Mouse (Mus musculus) embryonic facial prominence, embryonic 13.5 days (tissue): ENCODE results near the gene Trpv5. TPM values are rescaled to one million over a fixed set of nuclear protein-coding genes. Genes with fewer than 3 reads are reported as not detected.

Experiments used
- ATAC-seq: fragments of 200-750 bp; cut with Nextera tagmentation; 2 replicates; pipeline ENCODE4 v1.8.0; 2017; ENCODE audit warnings: low read depth; ENCODE audit not compliant: insufficient number of reproducible peaks, insufficient read depth, low FRiP score, low TSS enrichment
- H3K27ac ChIP-seq: fragments of 300-500 bp; sonication (generic); 2 replicates; pipeline ENCODE4 v1.5.1; 2015; ENCODE audit warnings: moderate library complexity, mild to moderate bottlenecking, inconsistent platforms
- H3K27me3 ChIP-seq: fragments of 300-500 bp; sonication (generic); 2 replicates; pipeline ENCODE4 v1.6.1; 2015; ENCODE audit warnings: mild to moderate bottlenecking, inconsistent platforms
- H3K36me3 ChIP-seq: fragments of 300-500 bp; sonication (generic); 2 replicates; pipeline ENCODE4 v1.6.1; 2015; ENCODE audit warnings: mild to moderate bottlenecking, inconsistent platforms
- H3K4me1 ChIP-seq: fragments of 300-500 bp; sonication (generic); 2 replicates; pipeline ENCODE4 v1.6.1; 2015; ENCODE audit warnings: inconsistent platforms
- H3K4me2 ChIP-seq: fragments of 300-500 bp; sonication (generic); 2 replicates; pipeline ENCODE4 v1.6.1; 2015; ENCODE audit warnings: moderate library complexity, mild to moderate bottlenecking, inconsistent platforms
- H3K4me3 ChIP-seq: fragments of 300-500 bp; sonication (generic); 2 replicates; pipeline ENCODE4 v1.5.1; 2015; ENCODE audit warnings: mild to moderate bottlenecking, inconsistent platforms
- H3K9ac ChIP-seq: fragments of 300-500 bp; sonication (generic); 2 replicates; pipeline ENCODE4 v1.6.1; 2015; ENCODE audit warnings: mild to moderate bottlenecking, inconsistent platforms
- H3K9me3 ChIP-seq: fragments of 300-500 bp; sonication (generic); 2 replicates; pipeline ENCODE4 v1.6.1; 2016; ENCODE audit warnings: inconsistent platforms
- WGBS: fragments of 180-500 bp; shearing (Covaris S2); methylation state at CpG from one replicate; pipeline ENCODE4 v1.1.7; 2015; ENCODE audit warnings: mixed read lengths; 5-methylcytosine and 5-hydroxymethylcytosine counted together
- polyA plus RNA-seq: library from polyadenylated mRNA; unstranded; fragments of >200 nt; fragmentation: Nextera tagmentation; extraction: Ambion mirVana; gene quantifications from 2 replicates; pipeline ENCODE4 v1.2.1, GENCODE M21; 2015

The Trpv5 gene
- polyA plus RNA-seq, 1 experiment from 2014 or later = not detected

GRCm38 (mm10) chr6:41684131-41684530, 3.6 kb upstream of the Trpv5 start, which contains the start of gene Llcfc1:
Gene Llcfc1 (plus strand): TSS chr6:41684431.
- H3K27ac ChIP-seq = no peak within 1 kb of the TSS
- WGBS = 94% methylated on average over 2 of the region's 2 CpGs
- H3K4me2 ChIP-seq = no peak within 1 kb of the TSS
- H3K9me3 ChIP-seq = no peaks in the 10 kb centered on the region
- no peaks in the 10 kb centered on the region for H3K27me3 ChIP-seq
- H3K4me3 ChIP-seq = no peak within 1 kb of the TSS
- H3K9ac ChIP-seq = no peak within 1 kb of the TSS
- ATAC-seq = no peak
- H3K36me3 ChIP-seq = no peaks in the 10 kb centered on the region
- H3K4me1 ChIP-seq = no peaks in the 10 kb centered on the region

DNA sequence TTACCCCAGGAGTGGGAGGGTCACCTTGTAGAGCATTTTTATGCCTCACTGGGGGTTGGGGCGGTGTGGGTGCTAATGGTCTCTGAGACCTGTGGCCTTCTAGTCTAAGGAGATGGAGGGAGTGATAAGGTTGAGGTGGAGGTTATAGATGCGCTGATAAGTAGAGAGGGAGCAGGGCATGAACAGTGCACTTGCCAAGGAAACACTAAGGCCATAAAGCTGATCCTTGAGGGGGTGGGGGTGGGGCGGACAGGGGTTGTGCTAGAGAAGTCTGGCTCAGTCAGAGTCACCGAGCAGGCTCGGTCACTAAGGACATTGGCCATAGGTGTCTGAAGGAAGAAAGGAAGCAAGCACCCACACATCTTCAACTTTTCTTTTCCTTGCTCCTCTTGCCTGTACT, 1.1 kb upstream of the Trpv5 start:
- no peaks in the 10 kb centered on the region for H3K27me3 ChIP-seq
- no peaks in the 10 kb centered on the region for H3K9me3 ChIP-seq
- H3K4me2 ChIP-seq = no peak overlapping the region
- no peak overlapping the region for H3K9ac ChIP-seq
- H3K36me3 ChIP-seq = no peaks in the 10 kb centered on the region
- H3K4me1 ChIP-seq = no peaks in the 10 kb centered on the region
- WGBS = 75% methylated on average over 5 of the region's 5 CpGs
- H3K27ac ChIP-seq = no peak overlapping the region
- H3K4me3 ChIP-seq = no peak overlapping the region
- no peak for ATAC-seq

GRCm38 (mm10) chr6:41676530-41676929, 4.0 kb downstream of the Trpv5 start:
- Histone ChIP-seq H3K27me3 (no peaks in the 10 kb centered on the region), H3K36me3 (no peaks in the 10 kb centered on the region), H3K9me3 (no peaks in the 10 kb centered on the region), H3K27ac (no peak overlapping the region), H3K4me1 (no peaks in the 10 kb centered on the region), H3K9ac (no peak overlapping the region), H3K4me2 (no peak overlapping the region), H3K4me3 (no peak overlapping the region)
- 92% methylated on average over 2 of the region's 2 CpGs for WGBS
- ATAC-seq = no peak

DNA sequence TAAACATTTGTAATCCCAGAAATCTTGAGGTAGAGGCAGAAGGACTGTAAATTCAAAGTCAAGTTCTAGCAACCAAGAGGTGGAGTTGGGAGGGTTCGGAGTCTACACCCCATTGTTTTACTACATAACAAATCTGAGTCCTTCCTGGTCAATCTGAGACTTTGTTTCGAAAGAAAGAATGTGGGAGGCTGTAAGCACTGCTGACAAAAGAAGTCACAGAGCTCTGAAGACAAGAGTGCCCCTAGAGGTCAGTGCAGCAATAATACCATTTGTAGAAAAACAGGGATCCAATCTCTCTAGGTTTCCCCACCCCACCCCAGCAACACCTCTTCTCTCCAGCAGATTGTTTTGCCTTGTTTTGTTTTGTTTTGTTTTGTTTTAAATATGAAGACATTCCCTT, 18.2 kb downstream of the Trpv5 start:
- WGBS = 35% methylated on average over 2 of the region's 2 CpGs
- no peak for ATAC-seq
- Histone ChIP-seq H3K27me3 (no peaks in the 10 kb centered on the region), H3K4me1 (no peaks in the 10 kb centered on the region), H3K36me3 (no peaks in the 10 kb centered on the region), H3K4me2 (no peak overlapping the region), H3K9me3 (no peaks in the 10 kb centered on the region), H3K27ac (no peak overlapping the region), H3K4me3 (no peak overlapping the region), H3K9ac (no peak overlapping the region)

DNA sequence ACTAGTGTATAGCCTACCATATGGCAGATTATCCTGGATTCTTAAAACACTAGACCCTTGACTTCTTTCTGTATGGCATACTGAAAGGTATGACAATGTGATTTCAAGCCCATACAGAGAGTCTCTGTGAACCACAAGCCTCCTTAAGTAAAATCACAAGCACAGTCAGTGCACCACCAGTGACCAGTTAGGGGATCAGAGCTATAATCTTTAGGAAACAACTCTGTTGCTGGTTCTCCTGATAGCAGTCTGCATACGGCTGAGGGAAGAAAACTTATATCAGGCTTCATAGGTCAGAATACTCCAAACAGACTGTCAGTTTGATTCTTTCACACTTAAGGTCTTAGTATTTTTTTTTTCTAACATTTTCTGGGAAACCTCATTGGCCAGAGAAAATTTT, 22.1 kb downstream of the Trpv5 start:
- no peak for ATAC-seq
- H3K4me1 ChIP-seq = no peaks in the 10 kb centered on the region
- H3K4me2 ChIP-seq = no peak overlapping the region
- H3K9me3 ChIP-seq = no peaks in the 10 kb centered on the region
- no peak overlapping the region for H3K9ac ChIP-seq
- no peaks in the 10 kb centered on the region for H3K36me3 ChIP-seq
- H3K27me3 ChIP-seq = no peaks in the 10 kb centered on the region
- WGBS = 80% methylated on average over 1 of the region's 1 CpGs
- H3K4me3 ChIP-seq = no peak overlapping the region
- no peak overlapping the region for H3K27ac ChIP-seq

- Histone ChIP-seq H3K9me3 (no peaks in the 10 kb centered on the region), H3K4me3 (no peak overlapping the region), H3K27me3 (no peaks in the 10 kb centered on the region), H3K27ac (no peak overlapping the region), H3K36me3 (no peaks in the 10 kb centered on the region), H3K4me2 (no peak overlapping the region), H3K4me1 (no peaks in the 10 kb centered on the region), H3K9ac (no peak overlapping the region)
- 83% methylated on average over 8 of the region's 8 CpGs for WGBS
- ATAC-seq = no peak
These were observed 25.9 kb downstream of the Trpv5 start for GRCm38 (mm10) chr6:41654648-41655047.

GRCm38 (mm10) chr6:41653173-41653572, 27.4 kb downstream of the Trpv5 start:
- no peaks in the 10 kb centered on the region for H3K36me3 ChIP-seq
- H3K9me3 ChIP-seq = no peaks in the 10 kb centered on the region
- WGBS = 91% methylated on average over 5 of the region's 5 CpGs
- ATAC-seq = no peak
- H3K4me3 ChIP-seq = no peak overlapping the region
- H3K27ac ChIP-seq = no peak overlapping the region
- H3K27me3 ChIP-seq = no peaks in the 10 kb centered on the region
- no peak overlapping the region for H3K9ac ChIP-seq
- no peaks in the 10 kb centered on the region for H3K4me1 ChIP-seq
- H3K4me2 ChIP-seq = no peak overlapping the region

- Histone ChIP-seq H3K27ac (no peak overlapping the region), H3K9me3 (no peaks in the 10 kb centered on the region), H3K36me3 (no peaks in the 10 kb centered on the region), H3K4me2 (no peak overlapping the region), H3K27me3 (no peaks in the 10 kb centered on the region), H3K4me1 (no peaks in the 10 kb centered on the region), H3K9ac (no peak overlapping the region), H3K4me3 (no peak overlapping the region)
- ATAC-seq = no peak
These were observed 33.9 kb downstream of the Trpv5 start for GRCm38 (mm10) chr6:41646672-41647071.

DNA sequence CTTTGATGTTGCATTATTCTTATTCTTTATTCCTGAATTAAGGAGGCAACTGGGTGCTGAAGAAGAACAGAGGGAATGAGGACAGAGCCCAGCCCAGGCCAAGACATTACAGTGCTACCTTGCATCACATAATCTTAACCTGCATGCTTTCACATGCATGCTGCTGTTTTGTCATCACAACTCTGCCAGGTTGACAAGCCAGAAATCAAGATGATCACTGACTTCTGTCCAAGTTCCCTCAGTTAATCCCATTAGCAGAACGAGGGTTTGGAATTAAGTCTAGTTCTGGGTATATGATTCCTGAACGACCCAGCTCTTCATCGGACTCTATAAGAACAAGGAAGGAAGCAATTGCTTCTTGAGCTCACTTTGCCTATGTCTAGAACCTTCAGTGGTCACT, 34.3 kb downstream of the Trpv5 start:
- Histone ChIP-seq H3K27ac (no peak overlapping the region), H3K4me1 (no peaks in the 10 kb centered on the region), H3K9me3 (no peaks in the 10 kb centered on the region), H3K36me3 (no peaks in the 10 kb centered on the region), H3K27me3 (no peaks in the 10 kb centered on the region), H3K9ac (no peak overlapping the region), H3K4me2 (no peak overlapping the region), H3K4me3 (no peak overlapping the region)
- no peak for ATAC-seq
- WGBS = 78% methylated on average over 3 of the region's 3 CpGs

DNA sequence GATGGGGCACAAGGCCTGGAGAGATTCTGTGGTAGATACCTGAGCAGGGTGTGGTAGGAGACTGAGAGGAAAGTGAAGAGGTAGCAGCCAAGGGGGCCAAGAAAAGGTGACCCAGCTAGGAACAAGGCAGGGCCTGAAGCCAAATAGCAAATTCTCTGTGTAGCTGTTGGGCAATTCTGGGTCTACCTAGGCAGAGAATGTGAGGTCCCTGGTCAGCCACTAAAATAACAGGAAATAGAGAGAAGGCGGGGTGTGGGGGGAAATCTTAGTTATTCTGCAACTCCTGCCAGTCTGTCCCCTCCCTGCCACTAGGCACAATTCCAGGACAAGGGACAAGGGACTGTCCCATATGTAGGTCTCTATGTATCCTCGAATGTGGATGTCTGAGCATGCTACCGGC, 37.3 kb downstream of the Trpv5 start:
- no peaks in the 10 kb centered on the region for H3K9me3 ChIP-seq
- H3K36me3 ChIP-seq = no peaks in the 10 kb centered on the region
- H3K4me2 ChIP-seq = no peak overlapping the region
- H3K27me3 ChIP-seq = no peaks in the 10 kb centered on the region
- no peak for ATAC-seq
- WGBS = 88% methylated on average over 3 of the region's 3 CpGs
- H3K4me1 ChIP-seq = no peaks in the 10 kb centered on the region
- no peak overlapping the region for H3K27ac ChIP-seq
- H3K9ac ChIP-seq = no peak overlapping the region
- H3K4me3 ChIP-seq = no peak overlapping the region

GRCm38 (mm10) chr6:41642765-41643164, 37.8 kb downstream of the Trpv5 start:
- ATAC-seq = no peak
- WGBS = 89% methylated on average over 4 of the region's 4 CpGs

GRCm38 (mm10) chr6:41641173-41641866, 39.2 kb downstream of the Trpv5 start:
- no peaks in the 10 kb centered on the region for H3K27me3 ChIP-seq
- no peaks in the 10 kb centered on the region for H3K9me3 ChIP-seq
- no peak overlapping the region for H3K9ac ChIP-seq
- ATAC-seq = no peak
- H3K36me3 ChIP-seq = no peaks in the 10 kb centered on the region
- no peak overlapping the region for H3K4me3 ChIP-seq
- no peaks in the 10 kb centered on the region for H3K4me1 ChIP-seq
- 84% methylated on average over 6 of the region's 6 CpGs for WGBS
- H3K4me2 ChIP-seq = no peak overlapping the region
- H3K27ac ChIP-seq = no peak overlapping the region

More at GRCm38 (mm10) chr6:41642765-41643164, 37.8 kb downstream of the Trpv5 start:
- no peak overlapping the region for H3K4me3 ChIP-seq
- H3K27me3 ChIP-seq = no peaks in the 10 kb centered on the region
- no peak overlapping the region for H3K4me2 ChIP-seq
- H3K27ac ChIP-seq = no peak overlapping the region
- H3K4me1 ChIP-seq = no peaks in the 10 kb centered on the region
- no peak overlapping the region for H3K9ac ChIP-seq
- no peaks in the 10 kb centered on the region for H3K9me3 ChIP-seq
- H3K36me3 ChIP-seq = no peaks in the 10 kb centered on the region
